Mouse (Mus musculus): ENCODE measurements around the gene Sirt2.

Gene Sirt2

DNA sequence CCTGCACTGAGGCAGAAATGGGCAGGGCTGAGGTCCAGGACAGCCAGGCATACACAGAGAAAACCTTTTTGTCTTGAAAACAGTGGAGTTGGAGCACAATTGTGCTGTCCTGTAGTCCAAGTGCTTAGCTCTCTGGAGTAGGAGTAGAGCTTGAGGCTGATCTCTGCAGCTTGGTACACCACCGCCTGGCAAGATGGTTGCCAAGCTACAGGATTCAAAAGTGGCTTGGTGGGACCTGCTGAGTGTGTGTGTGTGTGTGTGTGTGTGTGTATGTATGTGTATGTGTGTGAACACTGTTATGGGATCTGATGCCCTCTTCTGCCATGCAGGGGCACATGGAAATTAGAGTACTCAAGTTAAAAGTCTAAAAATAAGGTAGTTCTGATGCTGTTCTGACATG, 56.0 kb downstream of the Sirt2 start:
- in situ Hi-C loops (cut with MboI; ENCODE audit: low pct_unique_long_range_greater_than_20kb in 1 of 2, low sequenced_read_pairs in 2 of 2, unreplicated experiment in 1 of 2): no loop called here

DNA sequence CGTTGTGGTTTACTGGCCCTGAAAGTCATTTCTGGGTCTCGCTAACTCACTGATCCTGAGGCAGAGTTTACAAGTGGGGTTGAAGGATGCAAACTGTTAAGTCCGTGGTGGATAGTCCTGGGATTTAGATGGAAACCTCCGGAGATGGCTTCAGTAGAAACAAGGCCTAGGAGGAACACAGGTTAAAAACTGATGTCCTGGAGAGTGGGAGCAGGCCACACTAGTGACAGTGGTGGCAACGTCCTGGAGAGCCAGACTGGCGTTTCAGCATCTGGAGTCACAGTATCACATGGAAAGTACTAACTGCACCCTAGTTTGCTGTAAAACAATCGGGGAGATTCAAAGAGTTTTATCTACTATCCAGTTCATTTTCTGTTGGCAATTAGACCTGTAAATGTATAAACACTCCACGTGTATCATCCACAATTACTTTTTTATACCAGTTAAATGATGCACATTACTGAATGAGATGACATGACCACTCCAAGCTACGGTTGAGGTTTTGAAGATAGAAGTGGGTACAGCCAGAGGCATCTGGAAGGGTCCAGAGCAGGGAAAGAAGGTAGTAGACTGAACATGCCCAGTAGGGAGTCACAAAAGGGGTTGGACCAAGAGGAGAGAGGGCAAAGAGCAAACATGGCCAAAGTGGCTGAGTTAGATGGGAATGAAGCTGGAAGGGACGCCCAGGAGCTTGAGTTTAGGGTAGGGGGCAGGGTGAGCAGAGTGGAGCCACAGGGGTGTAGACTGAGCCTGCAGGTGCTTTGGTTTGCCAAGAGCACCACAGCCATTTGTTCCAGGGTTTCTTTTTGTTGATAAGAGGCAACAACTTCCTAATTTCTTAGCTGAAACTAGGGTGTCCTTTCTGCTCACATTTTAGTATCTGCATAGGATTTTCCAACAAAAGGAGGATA, 56.7 kb downstream of the Sirt2 start:
- in situ Hi-C loops (cut with MboI; ENCODE audit: low pct_unique_long_range_greater_than_20kb in 1 of 2, low sequenced_read_pairs in 2 of 2, unreplicated experiment in 1 of 2): no loop called here

DNA sequence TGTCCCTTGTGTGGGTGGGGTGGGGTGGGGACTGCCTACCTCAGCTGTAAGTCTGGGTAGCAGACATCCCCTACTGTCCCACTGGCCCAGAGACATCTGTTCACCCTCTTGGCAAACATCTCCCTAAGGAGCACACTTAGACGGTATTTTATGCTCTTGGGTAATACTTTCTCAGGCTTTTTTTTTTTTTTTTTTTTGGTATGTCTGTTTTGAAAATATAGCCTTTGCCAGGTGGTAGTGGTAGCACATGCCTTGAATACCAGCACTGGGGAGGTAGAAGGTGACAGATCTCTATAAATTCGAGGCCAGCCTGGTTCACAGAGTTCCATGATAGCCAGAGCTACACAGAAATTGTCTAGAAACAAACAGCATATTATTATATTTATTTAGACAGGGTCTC, 57.4 kb downstream of the Sirt2 start:
- in situ Hi-C loops (cut with MboI; ENCODE audit: low pct_unique_long_range_greater_than_20kb in 1 of 2, low sequenced_read_pairs in 2 of 2, unreplicated experiment in 1 of 2): no loop called here

DNA sequence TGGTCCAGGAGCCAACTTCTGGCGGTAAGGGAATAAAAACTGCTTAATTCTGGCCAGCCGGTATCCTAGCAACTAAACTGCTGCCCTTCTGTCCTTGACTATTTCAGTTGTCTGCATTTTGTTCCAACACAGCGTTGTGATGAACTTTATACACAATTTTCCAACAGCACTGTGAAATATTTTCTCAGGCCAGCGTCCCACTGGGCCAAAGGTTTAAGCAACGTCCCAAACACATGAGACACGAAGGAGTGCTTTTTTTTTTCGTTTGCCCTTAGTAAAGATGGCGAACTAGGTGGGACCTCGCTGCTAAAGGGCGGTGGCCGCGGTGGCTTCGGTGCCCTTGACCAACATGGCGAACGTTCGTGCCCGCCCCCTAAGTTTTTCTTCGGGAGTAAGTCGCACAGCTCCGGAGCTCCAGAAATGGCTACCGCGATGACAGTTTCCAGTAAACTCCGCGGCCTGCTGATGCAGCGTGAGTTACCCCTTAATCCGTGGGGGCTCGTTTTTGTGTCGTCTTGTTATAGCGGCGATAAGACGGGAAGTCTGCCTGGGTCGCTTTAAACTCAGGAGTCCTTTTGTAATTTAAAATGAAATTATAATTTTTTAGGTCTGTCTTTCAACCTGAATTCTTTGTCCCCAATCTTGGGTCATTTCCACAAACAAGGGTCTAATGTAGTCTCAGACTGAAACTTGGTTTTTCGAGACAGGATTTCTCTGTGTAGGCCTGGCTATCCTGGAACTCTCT, 58.6 kb downstream of the Sirt2 start, which contains the start of gene Ech1:
Gene Ech1 (plus strand): TSS at position 277 of the 745 bp plus-strand sequence.
- in situ Hi-C loops (cut with MboI; ENCODE audit: low pct_unique_long_range_greater_than_20kb in 1 of 2, low sequenced_read_pairs in 2 of 2, unreplicated experiment in 1 of 2): no loop called here

DNA sequence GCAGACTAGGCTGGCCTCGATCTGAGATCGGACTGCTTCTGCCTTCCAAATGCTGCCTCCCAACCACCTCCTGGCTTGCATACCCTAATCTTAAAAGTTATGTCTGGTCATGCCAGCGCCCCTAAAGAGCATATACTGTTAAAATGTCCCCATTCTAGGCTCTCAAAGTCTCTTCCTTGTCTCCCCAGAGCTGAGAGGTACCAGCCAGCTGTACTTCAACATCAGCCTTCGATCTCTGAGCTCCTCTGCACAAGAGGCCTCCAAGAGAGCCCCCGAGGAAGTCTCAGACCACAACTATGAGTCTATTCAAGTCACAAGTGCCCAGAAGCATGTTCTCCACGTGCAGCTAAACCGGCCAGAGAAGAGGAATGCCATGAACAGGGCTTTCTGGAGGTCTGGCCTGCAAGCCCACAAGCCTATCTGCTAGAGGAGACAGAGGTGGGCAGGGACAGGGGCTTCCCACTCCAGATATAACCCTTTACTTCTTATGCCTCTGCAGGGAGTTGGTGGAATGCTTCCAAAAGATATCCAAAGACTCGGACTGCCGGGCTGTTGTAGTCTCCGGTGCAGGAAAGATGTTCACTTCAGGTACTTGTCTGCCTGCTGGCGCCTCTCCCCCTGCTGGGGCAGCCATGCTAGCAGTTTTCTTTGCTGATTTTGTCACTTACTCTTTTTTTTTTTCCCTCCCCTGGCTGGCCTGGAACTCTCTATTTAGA, 59.3 kb downstream of the Sirt2 start:
- in situ Hi-C loops (cut with MboI; ENCODE audit: low pct_unique_long_range_greater_than_20kb in 1 of 2, low sequenced_read_pairs in 2 of 2, unreplicated experiment in 1 of 2): no loop called here

DNA sequence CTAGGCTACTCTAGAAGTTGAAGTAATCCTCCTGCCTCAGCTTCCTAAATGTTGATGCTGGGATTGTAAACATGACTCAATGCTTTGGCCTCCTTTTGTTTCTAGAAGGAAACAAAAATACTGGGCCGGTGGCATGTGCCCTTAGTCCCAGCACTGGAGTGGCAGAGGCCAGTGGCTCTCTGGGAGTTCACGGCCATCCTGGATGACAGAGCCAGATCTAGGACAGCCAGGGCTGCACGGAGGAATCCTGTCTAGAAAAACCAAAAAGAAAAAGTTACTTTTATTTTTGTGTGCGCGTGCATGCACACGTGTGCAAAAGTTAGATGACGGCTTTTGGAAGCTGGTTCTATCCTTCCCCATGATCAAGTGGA, 59.9 kb downstream of the Sirt2 start:
- in situ Hi-C loops (cut with MboI; ENCODE audit: low pct_unique_long_range_greater_than_20kb in 1 of 2, low sequenced_read_pairs in 2 of 2, unreplicated experiment in 1 of 2): no loop called here

DNA sequence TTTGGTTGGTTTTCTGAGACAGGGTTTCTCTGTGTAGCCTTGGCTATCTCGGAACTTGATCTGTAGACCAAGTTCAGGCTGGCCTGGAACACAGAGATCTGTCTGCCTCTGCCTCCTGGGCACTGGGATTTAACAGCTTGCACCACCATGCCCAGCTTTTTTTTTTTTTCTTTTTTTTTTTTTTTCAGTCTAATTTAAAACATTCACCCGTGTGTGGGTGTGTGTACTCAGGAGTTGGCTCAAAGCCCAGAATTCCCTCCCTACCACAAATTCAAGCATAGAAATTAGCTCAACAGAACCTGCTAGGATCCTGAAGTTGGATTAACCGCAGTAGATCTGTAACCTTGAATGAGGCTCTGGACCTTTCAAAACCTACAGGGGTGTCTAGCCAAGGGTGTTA, 60.8 kb downstream of the Sirt2 start:
- in situ Hi-C loops (cut with MboI; ENCODE audit: low pct_unique_long_range_greater_than_20kb in 1 of 2, low sequenced_read_pairs in 2 of 2, unreplicated experiment in 1 of 2): no loop called here

DNA sequence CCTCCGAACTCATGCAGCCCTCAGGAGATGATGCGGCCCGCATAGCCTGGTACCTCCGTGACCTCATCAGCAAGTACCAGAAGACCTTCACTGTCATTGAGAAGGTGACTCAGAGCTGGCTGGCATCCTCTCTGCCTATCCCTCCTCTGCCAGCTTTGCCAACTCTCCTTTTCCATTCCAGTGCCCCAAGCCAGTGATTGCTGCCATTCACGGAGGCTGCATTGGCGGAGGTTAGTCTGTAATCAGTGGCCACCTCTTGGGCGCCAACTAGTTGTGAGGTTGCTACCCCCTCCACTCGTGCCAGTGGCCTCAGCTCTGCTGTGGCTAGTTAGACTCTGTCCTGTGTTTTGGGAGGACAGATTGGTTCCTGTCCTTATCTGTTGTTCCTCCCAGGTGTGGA, 63.3 kb downstream of the Sirt2 start:
- in situ Hi-C loops (cut with MboI; ENCODE audit: low pct_unique_long_range_greater_than_20kb in 1 of 2, low sequenced_read_pairs in 2 of 2, unreplicated experiment in 1 of 2): no loop called here

DNA sequence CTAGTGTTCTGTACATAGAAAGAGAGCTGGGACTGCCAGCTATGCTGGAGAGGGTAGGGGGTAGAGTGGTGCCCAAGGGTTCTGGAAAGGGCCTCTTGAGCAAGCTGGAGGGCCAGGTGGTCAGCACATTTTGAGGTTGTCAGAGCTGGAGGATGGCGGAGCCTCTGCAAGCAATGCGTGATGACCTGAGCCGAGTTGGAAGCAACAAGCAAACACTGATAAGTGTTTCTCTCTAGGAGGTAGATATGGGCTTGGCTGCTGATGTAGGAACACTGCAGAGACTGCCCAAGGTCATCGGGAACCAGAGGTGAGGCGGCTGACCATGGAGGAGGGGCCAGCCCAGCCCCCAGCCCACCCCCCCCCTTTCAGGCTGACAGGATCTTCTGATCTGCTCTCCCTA, 64.4 kb downstream of the Sirt2 start:
- in situ Hi-C loops (cut with MboI; ENCODE audit: low pct_unique_long_range_greater_than_20kb in 1 of 2, low sequenced_read_pairs in 2 of 2, unreplicated experiment in 1 of 2): no loop called here

DNA sequence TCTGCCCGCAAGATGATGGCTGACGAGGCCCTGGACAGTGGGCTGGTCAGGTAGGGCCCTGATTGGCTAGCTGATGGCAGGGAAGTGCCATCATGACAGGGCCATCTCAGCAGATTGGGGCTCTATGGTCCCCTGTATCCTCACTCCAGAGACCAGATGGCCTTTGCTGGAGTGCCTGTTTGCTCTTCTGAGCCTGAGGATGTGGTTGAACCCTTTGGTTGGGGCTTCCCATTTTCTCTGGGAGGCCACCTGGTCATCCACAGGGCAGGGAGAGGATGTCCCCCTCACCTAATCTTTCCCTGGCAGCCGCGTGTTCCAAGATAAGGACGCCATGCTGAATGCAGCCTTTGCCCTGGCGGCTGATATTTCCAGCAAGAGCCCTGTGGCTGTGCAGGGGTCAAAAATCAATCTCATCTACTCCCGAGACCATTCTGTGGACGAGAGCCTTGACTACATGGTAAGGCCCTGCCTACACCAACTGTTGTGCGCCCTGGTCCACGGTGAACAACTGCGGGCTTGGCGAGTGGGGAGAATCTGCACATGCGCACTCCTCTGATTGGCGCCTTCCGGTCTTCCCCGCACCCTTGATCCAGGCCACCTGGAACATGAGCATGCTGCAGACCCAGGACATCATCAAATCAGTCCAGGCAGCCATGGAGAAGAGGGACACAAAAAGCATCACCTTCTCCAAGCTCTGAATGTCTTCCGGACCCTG, 65.0 kb downstream of the Sirt2 start:
- in situ Hi-C loops (cut with MboI; ENCODE audit: low pct_unique_long_range_greater_than_20kb in 1 of 2, low sequenced_read_pairs in 2 of 2, unreplicated experiment in 1 of 2): no loop called here

DNA sequence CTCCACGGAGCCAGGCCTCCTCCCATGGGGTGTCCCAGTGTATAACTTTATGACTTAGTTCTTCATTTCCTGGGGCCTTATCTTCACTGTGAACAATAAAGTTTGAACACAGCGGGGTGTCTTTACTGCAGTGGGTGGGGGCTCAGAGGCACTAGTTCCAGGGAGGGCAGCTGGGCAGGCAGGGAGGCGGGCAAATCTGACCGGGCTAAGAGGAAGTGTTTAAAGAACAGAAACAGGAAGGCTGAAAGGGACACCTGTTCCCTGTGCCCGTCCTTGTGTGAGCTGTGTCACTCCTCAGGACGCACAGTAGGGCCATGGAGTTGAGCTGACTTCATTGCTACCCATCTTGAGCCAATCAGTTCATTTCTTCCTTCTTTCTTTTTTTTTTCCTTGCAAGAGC, 65.6 kb downstream of the Sirt2 start:
- in situ Hi-C loops (cut with MboI; ENCODE audit: low pct_unique_long_range_greater_than_20kb in 1 of 2, low sequenced_read_pairs in 2 of 2, unreplicated experiment in 1 of 2): no loop called here

DNA sequence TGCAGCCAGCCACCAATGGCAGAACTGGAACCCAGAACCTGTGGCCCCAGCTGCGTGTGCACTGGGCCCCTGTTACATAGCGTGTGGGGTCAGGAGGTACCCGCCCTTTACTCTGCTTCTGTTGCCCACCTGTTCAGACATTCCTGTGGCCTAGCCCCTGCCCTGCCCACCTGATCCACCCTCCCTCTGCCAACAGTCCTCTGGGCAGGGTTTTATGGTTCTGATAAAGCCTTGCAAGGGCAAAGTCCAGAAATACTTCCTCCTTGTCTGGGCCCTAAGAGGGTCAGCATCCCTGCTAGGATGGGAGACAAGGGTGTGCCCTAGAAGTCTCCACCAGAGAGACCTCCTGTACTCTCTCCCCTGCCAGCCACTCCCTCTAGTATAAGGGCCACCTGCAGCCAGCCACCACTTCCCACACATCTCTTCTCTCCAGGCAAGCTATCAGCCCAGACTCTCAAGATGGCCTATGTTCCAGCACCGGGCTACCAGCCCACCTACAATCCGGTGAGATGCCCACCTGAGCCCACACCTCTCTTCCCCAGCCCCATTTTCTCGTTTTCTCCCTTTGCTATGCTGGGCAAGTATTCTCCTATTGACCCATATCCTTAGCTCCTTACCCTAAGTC, 67.3 kb downstream of the Sirt2 start, which contains the start of gene Lgals4:
Gene Lgals4 (plus strand): TSS at position 132 of the 625 bp plus-strand sequence.
- in situ Hi-C loops (cut with MboI; ENCODE audit: low pct_unique_long_range_greater_than_20kb in 1 of 2, low sequenced_read_pairs in 2 of 2, unreplicated experiment in 1 of 2): no loop called here

DNA sequence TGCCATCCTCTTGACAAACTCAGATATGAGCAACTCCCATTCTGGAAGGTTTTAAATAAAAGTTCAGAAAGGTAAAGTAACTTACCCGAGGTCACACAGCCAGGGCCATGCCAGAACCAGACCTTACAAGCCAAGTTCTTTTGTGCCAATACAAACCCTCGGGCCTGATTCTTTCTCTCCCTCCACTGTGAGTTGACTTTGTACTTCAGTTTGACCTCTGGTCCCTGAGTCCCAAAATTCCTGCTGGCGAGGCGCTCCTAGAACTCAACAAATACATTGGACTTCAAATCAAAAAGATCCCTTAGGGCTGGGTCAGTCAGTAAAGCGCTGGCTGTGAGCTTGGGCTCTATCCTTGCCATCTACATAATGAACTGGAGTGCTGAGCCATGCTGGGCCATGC, 70.4 kb downstream of the Sirt2 start:
- in situ Hi-C loops (cut with MboI; ENCODE audit: low pct_unique_long_range_greater_than_20kb in 1 of 2, low sequenced_read_pairs in 2 of 2, unreplicated experiment in 1 of 2): no loop called here

Measured in mouse embryonic stem cell (cell line).